Mouse (Mus musculus) natural killer cell, adult 2 months (primary cell): ENCODE measurements around the gene Hnf4a.
"Not testable (repeated sequence)": the region's sequence is repeated elsewhere in the genome, so short reads cannot be mapped to it uniquely, and the experiment has no call there.

ENCODE experiments used
- DNase-seq, 2 experiments: peaks; one replicate each; pipeline ENCODE4 v3.0.0; 2022; ENCODE audit warnings: low spot score in 2 of 2

Gene Hnf4a

GRCm38 (mm10) chr2:163617874-163618273 lies 111.3 kb downstream of the Hnf4a start:
- DNase-seq, result no peak

GRCm38 (mm10) chr2:163620451-163620850 lies 113.8 kb downstream of the Hnf4a start:
- DNase-seq, result no peak

- DNase-seq, result not testable (repeated sequence)
Observed at GRCm38 (mm10) chr2:163621401-163621800, 114.8 kb downstream of the Hnf4a start.
